Mouse (Mus musculus): ENCODE measurements around the gene Map3k20. TPM values are rescaled to one million over a fixed set of nuclear protein-coding genes. Genes with fewer than 3 reads are reported as not detected.
A peak's percentile ranks its signal among the peaks of the same experiment; 100 is the strongest.

Gene Map3k20
- total RNA-seq, 2 experiments from 2014 or later: 35.9 to 57.4 TPM

- ATAC-seq (replicated peaks; ENCODE audit: low FRiP score, poor library complexity, severe bottlenecking): no peak
Observed at GRCm38 (mm10) chr2:72278247-72278873, 7.1 kb upstream of the Map3k20 start.

- no peak for ATAC-seq (replicated peaks; ENCODE audit: low FRiP score, poor library complexity, severe bottlenecking)
Observed at GRCm38 (mm10) chr2:72280524-72280923, 4.9 kb upstream of the Map3k20 start.

- ATAC-seq (replicated peaks; ENCODE audit: low FRiP score, poor library complexity, severe bottlenecking): no peak
Observed at GRCm38 (mm10) chr2:72281971-72282370, 3.5 kb upstream of the Map3k20 start.

- ATAC-seq (replicated peaks; ENCODE audit: low FRiP score, poor library complexity, severe bottlenecking): no peak
Observed at GRCm38 (mm10) chr2:72282733-72283132, 2.7 kb upstream of the Map3k20 start.

- no peak for ATAC-seq (replicated peaks; ENCODE audit: low FRiP score, poor library complexity, severe bottlenecking)
Observed at GRCm38 (mm10) chr2:72284689-72285088, 748 bp upstream of the Map3k20 start.

GRCm38 (mm10) chr2:72285888-72286661, 638 bp downstream of the Map3k20 start:
- peak; percentile 33 for ATAC-seq (replicated peaks; ENCODE audit: low FRiP score, poor library complexity, severe bottlenecking)

- peak; percentile 90 for ATAC-seq (replicated peaks; ENCODE audit: low FRiP score, poor library complexity, severe bottlenecking)
Observed at GRCm38 (mm10) chr2:72287142-72287541, 1.7 kb downstream of the Map3k20 start.

- no peak for ATAC-seq (replicated peaks; ENCODE audit: low FRiP score, poor library complexity, severe bottlenecking)
Observed at GRCm38 (mm10) chr2:72288932-72289534, 3.6 kb downstream of the Map3k20 start.

GRCm38 (mm10) chr2:72291103-72291502, 5.7 kb downstream of the Map3k20 start:
- no peak for ATAC-seq (replicated peaks; ENCODE audit: low FRiP score, poor library complexity, severe bottlenecking)

- no peak for ATAC-seq (replicated peaks; ENCODE audit: low FRiP score, poor library complexity, severe bottlenecking)
Observed at GRCm38 (mm10) chr2:72292573-72292972, 7.1 kb downstream of the Map3k20 start.

GRCm38 (mm10) chr2:72294994-72295393, 9.6 kb downstream of the Map3k20 start:
- no peak for ATAC-seq (replicated peaks; ENCODE audit: low FRiP score, poor library complexity, severe bottlenecking)

- ATAC-seq (replicated peaks; ENCODE audit: low FRiP score, poor library complexity, severe bottlenecking): no peak
Observed at GRCm38 (mm10) chr2:72296984-72297715, 11.7 kb downstream of the Map3k20 start.

- no peak for ATAC-seq (replicated peaks; ENCODE audit: low FRiP score, poor library complexity, severe bottlenecking)
Observed at GRCm38 (mm10) chr2:72297716-72298082, 12.3 kb downstream of the Map3k20 start.

GRCm38 (mm10) chr2:72298406-72298805, 13.0 kb downstream of the Map3k20 start:
- ATAC-seq (replicated peaks; ENCODE audit: low FRiP score, poor library complexity, severe bottlenecking): peak; percentile 59

- no peak for ATAC-seq (replicated peaks; ENCODE audit: low FRiP score, poor library complexity, severe bottlenecking)
Observed at GRCm38 (mm10) chr2:72301194-72301916, 15.9 kb downstream of the Map3k20 start.

- no peak for ATAC-seq (replicated peaks; ENCODE audit: low FRiP score, poor library complexity, severe bottlenecking)
Observed at GRCm38 (mm10) chr2:72305738-72306137, 20.3 kb downstream of the Map3k20 start.

GRCm38 (mm10) chr2:72308351-72308750, 22.9 kb downstream of the Map3k20 start:
- no peak for ATAC-seq (replicated peaks; ENCODE audit: low FRiP score, poor library complexity, severe bottlenecking)

- ATAC-seq (replicated peaks; ENCODE audit: low FRiP score, poor library complexity, severe bottlenecking): no peak
Observed at GRCm38 (mm10) chr2:72308981-72309380, 23.5 kb downstream of the Map3k20 start.

- no peak for ATAC-seq (replicated peaks; ENCODE audit: low FRiP score, poor library complexity, severe bottlenecking)
Observed at GRCm38 (mm10) chr2:72311486-72311885, 26.0 kb downstream of the Map3k20 start.

- no peak for ATAC-seq (replicated peaks; ENCODE audit: low FRiP score, poor library complexity, severe bottlenecking)
Observed at GRCm38 (mm10) chr2:72313312-72313711, 27.9 kb downstream of the Map3k20 start.
